Mouse (Mus musculus) lung, adult 2 months (tissue): Measurements from ENCODE around the gene Spire2.

ENCODE experiments used
- CTCF ChIP-seq: fragments of 200-500 bp; IDR thresholded peaks from 2 replicates; pipeline ENCODE4 v1.5.1; 2011; ENCODE audit warnings: mild to moderate bottlenecking, low read length, control low read depth; ENCODE audit not compliant: insufficient read depth
- POLR2A ChIP-seq: fragments of 200-500 bp; IDR thresholded peaks from 2 replicates; pipeline ENCODE4 v1.6.1; 2011; ENCODE audit warnings: low read depth, mild to moderate bottlenecking, control low read depth, low read length, borderline replicate concordance; ENCODE audit errors: extremely low read depth

GRCm38 (mm10) chr8:123407612-123408011, 75.1 kb downstream of the Spire2 start:
- no peak for TF ChIP-seq POLR2A
- TF ChIP-seq CTCF, result no peak
